Mouse (Mus musculus): ENCODE results near the gene Acat3.

DNA sequence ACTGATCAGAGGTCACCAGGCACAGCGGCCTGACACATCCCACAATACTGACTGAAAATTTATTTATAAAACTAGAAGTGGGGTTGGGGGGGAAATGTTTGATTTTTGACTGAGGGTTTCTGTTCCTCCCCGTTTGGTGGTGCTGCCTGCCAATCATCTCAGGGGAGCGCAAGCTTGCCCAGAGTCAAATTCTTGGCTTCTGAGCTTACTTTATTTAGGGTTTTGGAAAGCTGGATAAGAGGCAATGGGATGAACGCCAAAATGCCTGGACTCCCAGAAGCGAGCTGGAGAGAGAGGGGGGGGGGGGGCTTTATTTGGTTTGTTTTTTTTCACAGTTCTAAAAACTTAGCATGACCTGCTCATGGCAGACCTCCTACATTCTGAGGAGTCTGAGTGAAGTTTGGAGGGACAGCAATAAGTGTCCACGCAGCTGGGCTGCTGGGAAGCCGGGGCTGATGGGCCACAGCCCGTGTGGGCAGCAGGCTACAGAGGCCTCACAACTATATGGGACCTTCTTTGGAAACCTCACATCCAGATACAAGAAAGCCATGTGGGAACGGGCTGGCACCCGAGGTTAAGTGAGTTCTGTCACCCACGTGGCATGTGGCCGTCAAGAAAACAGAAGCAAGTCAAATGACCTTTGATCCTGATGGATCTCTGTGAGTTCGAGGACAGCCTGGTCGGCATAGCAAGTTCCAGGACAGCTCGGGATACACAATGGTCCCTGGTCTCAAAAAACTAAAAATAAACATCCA is 53.2 kb downstream of the Acat3 start:
- TF ChIP-seq CTCF (IDR thresholded peaks at IDR 0.05; ENCODE audit: control insufficient read depth, insufficient read depth, insufficient replicate concordance, low read depth, low read length) (no peak), POLR2A (IDR thresholded peaks at IDR 0.05; ENCODE audit: control insufficient read depth, low read depth, low read length) (no peak)
